Mouse (Mus musculus) granulocyte monocyte progenitor cell, adult 5-6 weeks (primary cell): Measurements from ENCODE around the gene Trappc10. TPM values are rescaled to one million over a fixed set of nuclear protein-coding genes. Genes with fewer than 3 reads are reported as not detected.

Experiments used
- ATAC-seq: replicated peaks from 2 replicates; pipeline ENCODE4 v1.8.0; 2016; ENCODE audit warnings: mild to moderate bottlenecking, moderate TSS enrichment, inconsistent platforms; ENCODE audit not compliant: poor library complexity, severe bottlenecking
- total RNA-seq, 2 experiments: library from RNA; stranded (forward) in 1 of 2; stranded (reverse) in 1 of 2; fragments of 200-712, 200-1000 nt in 1 of 2; fragments of >200 nt in 1 of 2; fragmentation: Nextera tagmentation in 1 of 2; gene quantifications; 2 replicates each; pipeline ENCODE4 v1.2.3; 2014 to 2017

Trappc10 gene
- total RNA-seq, 2 experiments from 2014 or later: 31.4 to 46.2 TPM

- ATAC-seq: no peak
Measured at GRCm38 (mm10) chr10:78164786-78165185, 79.7 kb downstream of the Trappc10 start.

DNA sequence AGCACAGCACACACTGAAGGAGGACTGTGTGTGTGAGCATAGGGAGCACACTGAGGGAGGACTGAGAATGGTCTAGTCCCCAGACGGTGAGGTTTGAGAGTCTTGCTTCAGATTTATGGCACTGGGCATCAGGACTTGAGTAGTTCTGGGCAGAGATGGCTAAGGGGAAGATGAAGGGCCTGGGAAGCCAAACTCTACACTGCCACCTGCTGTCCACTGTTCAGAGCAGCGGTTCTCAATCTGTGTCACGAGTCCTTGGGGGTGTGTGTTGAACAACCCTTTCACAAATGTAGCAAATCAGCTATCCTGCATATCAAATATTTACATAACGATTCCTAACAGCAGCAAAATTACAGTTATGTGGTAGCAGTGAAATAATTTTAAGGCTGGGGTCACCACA, 80.5 kb downstream of the Trappc10 start:
- ATAC-seq: peak; percentile 63

DNA sequence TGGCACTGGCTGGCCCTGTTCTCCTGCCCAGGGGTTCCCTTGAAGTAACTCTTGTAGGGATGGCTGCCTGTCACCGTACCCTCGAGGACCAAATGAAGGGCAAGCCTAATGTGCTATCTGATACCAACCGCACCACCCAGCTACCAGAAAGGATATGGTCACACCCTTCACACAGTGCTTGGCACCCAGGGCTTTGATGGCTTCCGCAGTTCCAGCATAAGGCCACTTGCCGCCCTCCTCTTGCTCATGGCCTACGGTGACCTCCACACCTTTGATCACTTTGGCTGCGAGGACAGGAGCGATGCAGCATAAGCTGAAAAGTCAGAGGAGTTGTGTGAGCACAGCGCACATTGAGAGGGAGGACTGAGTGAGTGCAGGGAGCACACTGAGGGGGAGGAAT, 81.2 kb downstream of the Trappc10 start:
- ATAC-seq: no peak

DNA sequence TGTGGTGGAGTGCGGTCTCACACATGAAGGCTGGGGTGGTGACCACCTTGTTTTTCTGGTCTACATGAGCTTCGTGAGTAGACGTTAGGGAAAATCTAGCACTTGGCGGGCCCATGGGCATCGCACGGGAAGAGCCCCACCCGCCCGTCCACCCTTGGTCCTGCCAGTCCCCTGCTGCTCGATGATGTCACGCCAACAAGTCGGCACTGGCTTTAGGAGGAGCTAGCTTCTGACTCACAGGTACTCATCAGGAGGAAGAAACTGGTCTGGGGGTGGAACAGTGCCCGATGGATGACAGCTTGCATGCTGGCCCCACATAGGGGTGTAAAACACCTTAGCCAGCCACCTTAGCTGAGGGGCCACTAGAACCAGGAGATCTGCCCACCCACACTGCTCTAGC, 81.8 kb downstream of the Trappc10 start:
- ATAC-seq: no peak

GRCm38 (mm10) chr10:78161096-78161495, 83.3 kb downstream of the Trappc10 start:
- no peak for ATAC-seq

- peak; percentile 34 for ATAC-seq
Measured at GRCm38 (mm10) chr10:78160369-78161095, 83.9 kb downstream of the Trappc10 start.

DNA sequence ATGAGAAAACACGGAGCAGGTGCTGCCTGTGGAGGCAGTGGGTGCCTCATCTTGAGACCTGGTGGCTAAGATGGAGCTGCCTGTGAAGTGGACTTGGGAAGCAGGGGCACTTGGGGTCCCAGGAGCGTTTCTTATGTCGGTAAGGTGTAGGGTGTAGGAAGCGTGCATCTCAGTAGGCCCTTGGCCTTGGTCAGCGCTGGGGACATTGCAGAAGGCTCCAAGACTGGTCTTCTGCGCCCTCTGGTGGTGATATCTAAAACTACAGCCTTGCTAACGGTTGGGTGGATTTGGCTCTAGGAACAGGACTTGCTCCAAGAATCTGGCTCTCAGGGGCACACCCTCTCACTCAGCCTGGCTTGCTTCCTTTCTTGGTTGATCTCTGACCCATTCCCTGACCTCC, 84.5 kb downstream of the Trappc10 start:
- ATAC-seq: peak; percentile 64

DNA sequence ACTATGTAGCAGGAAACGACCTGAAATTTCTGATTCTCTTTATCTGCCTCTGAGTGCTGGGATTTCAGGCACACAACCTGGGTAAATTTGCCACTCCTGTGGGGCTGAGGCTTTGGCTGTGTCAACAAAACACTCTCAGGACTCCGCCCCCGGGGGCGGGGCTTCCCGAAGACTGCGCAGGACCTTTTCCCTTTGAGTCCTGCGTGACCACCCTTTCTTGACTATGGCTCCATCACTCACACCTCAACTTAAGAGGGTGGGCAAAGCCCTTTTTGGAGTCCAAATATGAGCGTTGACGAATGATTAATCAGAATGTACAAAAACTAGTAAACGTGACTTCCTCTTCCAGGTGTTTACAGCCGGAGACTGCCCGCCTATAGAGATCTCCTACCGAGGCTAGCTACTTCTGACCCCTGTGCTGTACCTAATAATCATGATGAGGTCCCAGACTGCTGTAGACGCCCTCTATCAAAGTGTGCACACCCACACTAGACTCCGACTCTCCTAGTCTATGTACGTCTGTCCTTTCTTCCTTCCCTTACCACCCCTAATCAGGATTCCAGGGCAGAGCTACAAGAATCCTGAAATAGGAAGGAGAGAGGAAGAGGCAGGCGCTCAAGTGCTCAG, 85.1 kb downstream of the Trappc10 start:
- no peak for ATAC-seq

DNA sequence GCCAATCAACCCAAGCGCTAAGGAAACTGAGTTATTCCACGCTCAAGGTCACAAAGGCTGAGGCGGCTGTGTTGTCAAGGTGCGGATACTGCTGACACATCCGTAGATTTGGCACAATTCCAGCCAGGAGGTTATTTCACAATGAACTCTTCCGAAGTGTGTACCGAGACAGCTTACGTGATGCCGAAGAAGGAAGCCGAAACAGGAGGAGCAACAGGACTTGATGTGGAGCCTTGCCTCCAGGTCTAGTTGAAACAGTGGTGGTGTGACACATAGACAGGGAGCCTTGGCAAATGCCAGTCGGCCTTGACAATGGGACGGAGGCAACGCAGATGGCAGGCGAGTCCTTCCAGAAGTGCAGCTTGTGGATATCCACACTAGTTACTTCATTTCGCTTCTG, 86.4 kb downstream of the Trappc10 start:
- ATAC-seq: no peak

GRCm38 (mm10) chr10:78156926-78157325, 87.5 kb downstream of the Trappc10 start:
- no peak for ATAC-seq

GRCm38 (mm10) chr10:78148834-78149766, 95.3 kb downstream of the Trappc10 start:
- ATAC-seq: peak; percentile 83

- no peak for ATAC-seq
Measured at GRCm38 (mm10) chr10:78147908-78148441, 96.5 kb downstream of the Trappc10 start.

- ATAC-seq: peak; percentile 38; the same call in 1 of the 2 replicates
Measured at GRCm38 (mm10) chr10:78143727-78144505, 100.5 kb downstream of the Trappc10 start.

DNA sequence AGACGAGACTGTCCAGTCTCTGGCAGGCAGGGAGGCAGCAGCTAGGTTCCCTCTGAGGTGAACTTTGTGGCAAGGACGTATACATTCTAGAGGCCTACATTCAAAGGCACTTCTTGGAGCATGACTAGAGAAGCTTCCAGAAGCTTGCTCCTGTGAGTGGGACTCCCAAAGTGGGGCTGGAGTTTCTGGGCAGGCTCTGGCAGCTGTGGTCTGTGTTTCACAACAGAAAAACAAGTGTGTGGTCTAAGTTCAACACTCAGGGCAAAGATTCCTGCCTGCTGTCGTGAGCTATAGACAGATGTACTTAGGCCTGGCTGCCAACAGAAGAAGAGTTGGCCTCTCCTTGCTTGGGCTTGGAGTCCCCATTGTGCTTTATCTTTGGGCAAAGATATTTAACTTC, 103.6 kb downstream of the Trappc10 start:
- 0 out of 2 replicates have a peak, but pooled peaks have one; percentile 23 for ATAC-seq

GRCm38 (mm10) chr10:78140251-78140600, 104.2 kb downstream of the Trappc10 start:
- ATAC-seq: no peak

DNA sequence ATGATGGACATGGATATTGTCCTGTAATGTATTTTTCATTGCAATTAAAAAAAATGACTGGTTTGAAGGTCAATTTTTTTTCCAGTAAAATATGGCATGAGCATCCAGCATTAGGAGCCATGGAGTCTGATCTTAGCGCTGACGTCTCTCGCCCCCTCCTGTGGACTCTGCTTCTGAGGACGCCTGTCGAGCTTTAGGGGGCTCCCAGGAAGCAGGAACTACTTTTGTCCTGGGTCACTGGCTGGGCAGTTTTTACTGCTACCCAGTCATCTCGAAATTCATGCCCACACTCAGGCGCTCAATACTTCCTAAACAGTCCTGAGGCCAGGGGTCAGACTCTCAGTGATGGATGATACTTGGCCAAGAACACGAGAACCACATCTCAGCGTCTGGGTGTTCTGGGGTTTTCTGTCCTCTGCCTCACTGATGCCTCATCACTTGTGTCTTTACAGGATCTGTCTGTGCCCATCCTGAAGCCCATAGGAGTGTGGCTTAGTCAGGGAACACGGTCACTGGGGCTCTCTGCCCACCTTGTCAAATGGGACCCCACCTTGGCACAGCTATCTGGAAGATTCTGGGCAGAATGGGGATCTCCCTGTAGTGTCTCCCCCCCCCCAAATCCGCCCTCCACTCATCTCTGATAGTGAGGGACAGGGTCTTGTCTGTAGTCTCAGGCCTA, 104.7 kb downstream of the Trappc10 start:
- no peak for ATAC-seq

GRCm38 (mm10) chr10:78138812-78139523, 105.5 kb downstream of the Trappc10 start:
- ATAC-seq: no peak

DNA sequence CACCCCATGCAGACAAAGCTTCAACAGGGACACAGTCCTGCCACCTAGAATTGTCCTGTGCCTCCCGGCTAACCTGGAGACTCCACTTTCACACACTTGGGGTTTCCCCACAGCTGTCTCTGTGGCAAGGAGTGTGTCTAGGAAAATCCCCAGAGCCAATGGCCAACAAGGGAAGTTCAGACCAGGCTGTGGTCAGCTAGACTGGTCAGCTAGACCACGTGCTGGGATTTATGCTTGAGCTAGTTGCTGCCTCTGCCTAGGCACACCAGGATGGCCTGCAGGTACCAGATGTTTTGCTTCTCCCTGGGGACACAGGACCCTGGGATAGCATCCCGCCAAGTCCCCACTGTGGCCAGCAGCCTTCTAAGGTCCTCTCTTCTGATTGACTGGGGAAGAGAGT, 107.2 kb downstream of the Trappc10 start:
- no peak for ATAC-seq
